Mouse (Mus musculus): ENCODE measurements around the gene Smpd2.

The Smpd2 gene

DNA sequence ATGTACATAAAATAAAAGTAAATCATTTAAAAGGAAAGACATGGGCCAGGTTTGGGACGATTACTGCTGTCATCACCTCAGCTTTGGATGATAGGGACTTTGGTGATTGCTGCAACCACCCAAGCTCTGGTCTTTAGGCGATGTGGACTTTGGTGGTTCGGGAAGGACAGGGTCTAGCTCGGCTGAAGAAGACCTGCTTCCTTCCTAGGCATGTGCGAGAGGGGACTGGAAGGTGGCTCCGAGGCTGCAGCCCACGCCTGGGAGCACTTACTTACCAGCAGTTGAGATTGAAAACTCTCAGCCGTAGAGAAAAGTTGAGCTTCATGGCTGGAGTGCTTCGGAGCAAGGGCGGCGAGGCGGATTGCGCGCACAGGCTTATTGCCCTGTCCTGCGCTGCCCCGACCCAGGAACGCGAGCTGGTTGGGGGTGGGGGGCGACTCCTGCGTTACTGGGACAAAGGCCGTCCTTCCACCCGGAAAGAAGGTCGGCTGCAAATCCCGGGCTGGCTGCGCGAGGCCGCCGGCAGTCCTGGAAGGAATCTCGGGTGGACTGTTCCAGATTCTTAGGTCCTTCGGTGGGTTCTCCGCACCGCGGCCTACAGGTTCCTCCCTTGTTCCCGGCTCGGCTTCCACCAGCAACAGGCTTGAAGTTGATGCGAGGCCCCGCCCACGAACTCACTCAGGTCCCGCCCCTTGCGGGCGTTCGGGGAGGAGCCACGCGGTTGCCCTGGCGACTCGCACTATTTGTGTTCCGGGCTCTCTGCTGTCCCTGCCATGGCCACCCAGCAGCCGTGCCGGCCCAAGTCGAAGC, at the start of gene Smpd2, which contains the start of gene Ppil6:
Gene Smpd2 (minus strand): TSS at position 662 of the 810 bp plus-strand sequence.
Gene Ppil6 (plus strand): TSS at position 732 of the 810 bp plus-strand sequence.
- peak; percentile 77 to 90 for DNase-seq (ENCODE audit: low spot score in 2 of 2)

DNA sequence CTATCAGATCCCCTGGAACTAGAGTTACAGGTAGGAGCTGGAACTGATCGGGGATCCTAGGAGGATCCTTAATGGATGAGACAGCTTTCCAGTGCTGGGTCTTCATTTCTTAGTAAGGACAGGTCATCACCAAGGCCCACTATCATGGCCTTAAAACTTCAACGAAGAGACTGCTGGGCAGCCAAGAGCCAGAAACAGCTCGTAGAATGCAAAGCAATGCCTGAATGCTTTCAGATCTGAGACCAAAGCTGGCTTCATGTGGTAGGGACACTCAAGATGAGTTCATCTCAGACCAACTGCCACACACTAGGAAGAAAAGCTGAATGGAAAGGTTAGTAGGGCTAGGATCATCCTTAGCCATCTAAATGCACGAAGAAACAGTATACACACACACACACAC, 48.8 kb upstream of the Smpd2 start:
- DNase-seq (ENCODE audit: low spot score in 2 of 2) = no peak

- DNase-seq (ENCODE audit: low spot score in 2 of 2) = no peak
Observed at GRCm38 (mm10) chr10:41537983-41538330, 47.8 kb upstream of the Smpd2 start.

GRCm38 (mm10) chr10:41537226-41537982, 47.2 kb upstream of the Smpd2 start:
- no peak for DNase-seq (ENCODE audit: low spot score in 2 of 2)

- DNase-seq (ENCODE audit: low spot score in 2 of 2) = no peak
Observed at GRCm38 (mm10) chr10:41536714-41537113, 46.5 kb upstream of the Smpd2 start.

- DNase-seq (ENCODE audit: low spot score in 2 of 2) = no peak
Observed at GRCm38 (mm10) chr10:41535991-41536390, 45.8 kb upstream of the Smpd2 start.

DNA sequence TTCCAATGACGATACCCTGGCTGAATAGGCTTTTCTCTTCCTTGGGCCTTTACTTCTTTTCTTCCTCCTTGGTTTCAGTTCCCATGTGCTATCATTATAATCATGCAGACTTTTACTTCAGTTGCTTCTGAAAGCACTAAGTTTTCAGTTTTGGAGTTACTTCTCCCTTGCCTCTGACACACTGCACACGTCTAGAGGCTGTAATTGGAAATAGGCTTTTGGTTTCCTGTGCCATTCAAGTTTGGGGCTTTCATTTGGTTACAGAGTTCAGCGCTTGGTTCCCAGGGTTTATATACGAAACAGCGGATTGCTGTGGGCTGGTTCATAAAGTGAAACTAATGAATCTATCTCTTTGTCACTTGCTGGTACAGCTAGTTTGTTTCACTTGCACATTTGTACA, 39.8 kb upstream of the Smpd2 start:
- no peak for DNase-seq (ENCODE audit: low spot score in 2 of 2)

DNA sequence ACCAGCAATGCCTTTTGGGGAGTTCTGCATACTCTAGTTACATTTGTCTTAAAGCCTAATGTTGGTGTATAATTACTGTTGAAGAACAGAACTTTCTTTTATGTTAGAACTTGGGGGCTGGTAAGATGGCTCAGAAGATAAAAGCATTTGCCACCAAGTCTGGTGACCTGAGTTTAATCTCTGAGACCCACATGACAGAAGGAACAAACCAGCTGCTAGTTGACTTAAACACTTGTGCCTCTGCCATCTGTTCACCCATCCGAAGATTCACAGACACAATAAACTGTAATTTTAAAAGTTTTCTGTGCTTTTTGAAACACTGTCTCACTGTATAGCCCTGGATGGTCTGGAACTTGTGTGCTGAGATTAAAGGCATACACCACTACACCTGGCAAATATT, 35.5 kb upstream of the Smpd2 start:
- DNase-seq (ENCODE audit: low spot score in 2 of 2) = no peak

DNA sequence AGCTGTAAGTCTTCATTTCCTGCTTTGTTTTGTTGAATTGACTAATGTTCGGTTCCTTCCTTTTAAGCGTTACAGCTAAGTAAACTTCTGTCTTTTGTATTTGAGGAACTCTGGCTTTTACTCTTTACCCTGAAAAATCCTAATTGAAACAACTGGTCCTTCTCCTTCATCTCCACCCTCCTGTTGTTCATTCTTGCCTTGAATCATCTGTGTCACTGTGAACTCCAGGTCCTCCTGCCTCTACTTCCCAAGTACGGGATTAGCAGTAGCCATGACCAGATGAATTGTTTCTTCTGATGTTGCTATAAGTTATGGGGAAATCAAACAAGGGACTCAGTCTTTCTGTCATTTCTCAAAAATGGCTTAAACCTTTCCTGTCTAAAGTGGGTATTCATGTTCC, 33.2 kb upstream of the Smpd2 start:
- DNase-seq (ENCODE audit: low spot score in 2 of 2) = no peak

GRCm38 (mm10) chr10:41520410-41520673, 30.2 kb upstream of the Smpd2 start:
- no peak for DNase-seq (ENCODE audit: low spot score in 2 of 2)

- peak; percentile 74 to 80 for DNase-seq (ENCODE audit: low spot score in 2 of 2)
Observed at GRCm38 (mm10) chr10:41519640-41520409, 29.7 kb upstream of the Smpd2 start.

- peak; percentile 93 for DNase-seq (ENCODE audit: low spot score in 2 of 2)
Observed at GRCm38 (mm10) chr10:41518981-41519618, 28.9 kb upstream of the Smpd2 start, which contains the start of gene Cd164. Gene Cd164 (plus strand): TSS chr10:41519414.

GRCm38 (mm10) chr10:41518508-41518980, 28.4 kb upstream of the Smpd2 start:
- peak; percentile 83 to 85 for DNase-seq (ENCODE audit: low spot score in 2 of 2)

- no peak for DNase-seq (ENCODE audit: low spot score in 2 of 2)
Observed at GRCm38 (mm10) chr10:41514921-41515320, 24.8 kb upstream of the Smpd2 start.

DNA sequence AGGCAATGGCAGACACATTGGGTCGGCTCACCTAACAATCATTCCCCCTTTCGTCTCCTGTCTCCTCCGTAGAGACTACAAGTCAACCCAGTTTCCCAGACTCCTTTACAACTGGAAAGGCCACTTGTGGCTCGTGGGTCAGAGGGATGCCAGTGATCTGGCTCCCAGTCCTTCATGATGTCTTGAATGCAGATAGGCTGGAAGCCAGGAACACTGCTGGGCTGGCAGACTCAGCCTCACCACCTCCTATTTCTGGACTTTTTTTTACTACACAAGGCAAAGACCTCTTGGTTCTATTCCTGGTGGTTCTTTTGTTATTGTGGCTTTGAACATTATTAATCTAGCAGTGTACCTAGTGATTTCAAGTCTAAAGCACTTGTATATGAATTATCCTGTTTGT, 24.1 kb upstream of the Smpd2 start:
- DNase-seq (ENCODE audit: low spot score in 2 of 2) = no peak

DNA sequence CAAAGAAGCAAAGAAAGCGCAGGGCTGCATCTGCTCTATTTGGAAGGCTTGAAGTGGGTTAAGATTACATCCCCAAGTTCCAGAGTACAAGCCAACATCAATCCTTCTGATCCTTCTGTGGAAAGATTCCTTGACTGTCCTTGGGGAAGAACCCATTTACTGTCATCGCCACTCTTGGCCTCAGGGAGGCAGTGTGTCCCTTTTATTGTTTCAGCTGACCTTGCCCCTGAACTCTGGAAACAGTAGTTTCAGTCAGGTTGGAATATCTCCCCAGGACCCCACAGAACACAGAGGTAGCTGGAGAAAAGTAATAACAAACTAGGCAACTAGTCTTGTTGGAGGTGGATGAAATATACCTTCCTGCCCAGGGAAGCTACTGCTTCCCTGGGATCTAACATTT, 19.0 kb upstream of the Smpd2 start:
- peak in 1 of 2 experiments; percentile 40 for DNase-seq (ENCODE audit: low spot score in 2 of 2)

GRCm38 (mm10) chr10:41505446-41505845, 15.3 kb upstream of the Smpd2 start:
- DNase-seq (ENCODE audit: low spot score in 2 of 2) = peak in 1 of 2 experiments; percentile 45

DNA sequence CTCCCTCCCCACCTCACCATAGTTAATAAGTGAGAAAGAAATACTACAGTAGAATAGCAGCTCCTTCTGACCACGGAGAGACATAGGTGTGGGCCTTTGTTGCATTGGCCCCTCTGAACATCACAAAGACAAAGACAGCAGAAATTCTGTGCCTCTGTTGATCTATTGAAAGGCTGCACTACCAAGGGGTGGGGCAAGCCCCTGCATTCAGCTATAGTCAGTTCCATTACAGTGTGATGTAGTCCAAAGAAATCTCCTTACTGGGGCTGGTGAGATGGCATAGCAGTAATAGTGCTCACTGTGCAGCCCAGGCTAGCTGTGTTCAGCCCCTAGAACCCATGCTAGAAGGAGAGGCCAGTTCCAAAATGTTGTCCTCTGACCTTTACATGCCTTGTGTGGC, 14.8 kb upstream of the Smpd2 start:
- DNase-seq (ENCODE audit: low spot score in 2 of 2) = no peak

DNA sequence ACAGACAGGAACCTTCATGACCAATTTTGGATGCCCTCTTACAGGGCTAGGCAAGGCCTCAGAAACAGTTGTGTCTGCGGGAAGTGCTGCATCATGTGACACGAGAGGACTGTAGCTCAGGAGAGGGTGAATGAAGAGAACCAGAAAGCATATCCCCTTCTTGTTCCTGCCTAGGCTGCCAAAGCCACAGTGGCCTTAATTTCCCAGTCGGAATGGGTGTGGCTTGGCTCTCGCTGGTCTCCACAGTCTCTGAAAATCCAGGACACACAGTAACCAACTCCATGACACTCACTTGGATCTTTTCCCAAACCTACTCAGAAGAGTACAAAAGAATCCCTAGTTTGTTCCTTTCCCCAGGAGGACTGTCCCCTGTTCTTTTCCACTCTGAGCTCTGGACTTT, 10.8 kb upstream of the Smpd2 start:
- no peak for DNase-seq (ENCODE audit: low spot score in 2 of 2)

DNA sequence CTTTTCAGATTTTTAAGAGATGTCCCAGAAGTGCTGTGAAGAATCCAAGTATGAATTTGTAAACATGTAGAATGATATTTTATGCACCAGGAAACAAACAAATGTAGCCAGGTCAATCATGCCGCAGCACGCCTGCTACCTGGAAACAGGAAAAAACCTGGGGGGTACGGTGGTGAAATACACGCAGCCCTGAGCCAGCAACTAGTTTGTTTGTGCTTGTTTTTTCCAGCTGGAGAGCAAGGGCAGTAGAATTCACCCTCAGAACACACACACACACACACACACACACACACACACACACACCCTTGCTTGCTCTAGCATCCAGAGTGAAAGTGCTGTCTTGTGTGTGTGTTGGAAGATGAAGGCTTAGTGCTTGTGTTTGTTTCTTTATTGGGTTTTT, 942 bp upstream of the Smpd2 start:
- no peak for DNase-seq (ENCODE audit: low spot score in 2 of 2)

DNA sequence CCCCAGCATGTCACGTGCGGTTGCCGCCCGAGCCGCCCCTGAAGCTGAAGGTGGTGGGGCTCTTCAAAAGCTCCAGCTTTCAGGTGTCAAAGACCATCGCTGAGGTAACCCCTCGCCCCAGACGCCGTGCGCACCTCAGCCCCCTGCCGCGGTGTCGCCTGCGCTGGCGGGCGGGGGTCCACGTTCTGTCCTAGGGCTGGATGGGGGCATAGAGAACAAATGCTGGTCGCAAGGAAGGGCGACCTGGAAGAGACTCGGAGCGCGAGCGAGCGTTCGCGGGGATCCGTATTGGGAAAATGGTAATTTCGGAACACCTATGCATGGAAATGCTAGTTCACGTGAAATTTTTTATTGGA, 327 bp upstream of the Smpd2 start:
- no peak for DNase-seq (ENCODE audit: low spot score in 2 of 2)

GRCm38 (mm10) chr10:41489294-41489693, 875 bp downstream of the Smpd2 start:
- DNase-seq (ENCODE audit: low spot score in 2 of 2) = no peak
